Mouse (Mus musculus) MEL (cell line): Measurements from ENCODE around the gene Epha6. TPM values are rescaled to one million over a fixed set of nuclear protein-coding genes. Genes with fewer than 3 reads are reported as not detected.

ENCODE experiments used
- DNase-seq: peaks from one replicate; pipeline ENCODE4 v3.0.0; 2011; ENCODE audit warnings: low read depth, low spot score
- H3K27ac ChIP-seq: 2 replicates; pipeline ENCODE4 v1.5.1; 2012; ENCODE audit warnings: low read depth, mild to moderate bottlenecking, control low read depth, low read length, moderate library complexity; ENCODE audit not compliant: control insufficient read depth
- H3K27me3 ChIP-seq, 2 experiments: fragments of 150-350 bp in 1 of 2; sonication (generic) in 1 of 2; 2 replicates each; pipeline ENCODE4 v1.6.1; 2012; ENCODE audit warnings: low read length in 2 of 2, mild to moderate bottlenecking in 2 of 2, improper control_type of control experiment in 1 of 2, moderate library complexity in 1 of 2; ENCODE audit not compliant: insufficient read depth in 2 of 2, control insufficient read depth in 1 of 2
- H3K36me3 ChIP-seq, 2 experiments: 2 replicates each; pipeline ENCODE4 v1.6.1; 2012 to 2014; ENCODE audit warnings: low read length in 2 of 2, improper control_type of control experiment in 1 of 2, inconsistent platforms in 1 of 2, mild to moderate bottlenecking in 1 of 2; ENCODE audit not compliant: insufficient read depth in 2 of 2, control insufficient read depth in 1 of 2
- H3K4me1 ChIP-seq, 2 experiments: fragments of 150-350 bp in 1 of 2; sonication (generic) in 1 of 2; 2 replicates each; pipeline ENCODE4 v1.6.1; 2012; ENCODE audit warnings: low read length in 2 of 2, improper control_type of control experiment in 1 of 2, mild to moderate bottlenecking in 1 of 2; ENCODE audit not compliant: insufficient read depth in 2 of 2, control insufficient read depth in 1 of 2
- H3K4me3 ChIP-seq, 2 experiments: fragments of 150-350 bp in 1 of 2; sonication (generic) in 1 of 2; 2 replicates each; pipeline ENCODE4 v1.5.1; 2012; ENCODE audit warnings: low read depth in 2 of 2, low read length in 2 of 2, mild to moderate bottlenecking in 2 of 2, moderate library complexity in 2 of 2, control low read depth in 1 of 2, improper control_type of control experiment in 1 of 2; ENCODE audit not compliant: control insufficient read depth in 1 of 2, insufficient read depth in 1 of 2
- H3K79me2 ChIP-seq: 2 replicates; pipeline ENCODE4 v1.6.1; 2012; ENCODE audit warnings: mild to moderate bottlenecking, low read length, moderate library complexity; ENCODE audit not compliant: control insufficient read depth, poor library complexity, insufficient read depth
- H3K9ac ChIP-seq: 2 replicates; pipeline ENCODE4 v1.6.1; 2012; ENCODE audit warnings: low read depth, mild to moderate bottlenecking, control low read depth, low read length, moderate library complexity; ENCODE audit not compliant: control insufficient read depth, poor library complexity, severe bottlenecking
- H3K9me3 ChIP-seq: fragments of 150-350 bp; sonication (generic); replicated peaks from 2 replicates; pipeline ENCODE4 v1.6.1; 2012; ENCODE audit warnings: mild to moderate bottlenecking, low read length, improper control_type of control experiment, moderate library complexity; ENCODE audit not compliant: insufficient read depth
- BHLHE40 ChIP-seq: IDR thresholded peaks from 2 replicates; pipeline ENCODE4 v1.6.1; 2012; ENCODE audit warnings: low read depth, mild to moderate bottlenecking, inconsistent platforms, low read length, improper control_type of control experiment, borderline replicate concordance
- CHD1 ChIP-seq: IDR thresholded peaks from 2 replicates; pipeline ENCODE4 v1.6.1; 2012; ENCODE audit warnings: low read depth, mild to moderate bottlenecking, inconsistent platforms, low read length, improper control_type of control experiment
- CHD2 ChIP-seq: IDR thresholded peaks from 2 replicates; pipeline ENCODE4 v1.6.1; 2011; ENCODE audit warnings: low read length, improper control_type of control experiment
- CTCF ChIP-seq, 3 experiments: IDR thresholded peaks in 2 of 3; conservative IDR thresholded peaks in 1 of 3; 2 replicates each; pipeline ENCODE4 v1.5.1; 2011 to 2012; ENCODE audit warnings: low read length in 3 of 3, low read depth in 2 of 3, mild to moderate bottlenecking in 2 of 3, improper control_type of control experiment in 1 of 3, inconsistent platforms in 1 of 3, mixed read lengths in 1 of 3, moderate library complexity in 1 of 3; ENCODE audit not compliant: control insufficient read depth in 1 of 3, insufficient read depth in 1 of 3, poor library complexity in 1 of 3, severe bottlenecking in 1 of 3
- E2F4 ChIP-seq: IDR thresholded peaks from 2 replicates; pipeline ENCODE4 v1.6.1; 2011; ENCODE audit warnings: low read depth, low read length, improper control_type of control experiment, borderline replicate concordance
- EP300 ChIP-seq, 2 experiments: IDR thresholded peaks; 2 replicates each; pipeline ENCODE4 v1.6.1; 2011; ENCODE audit warnings: improper control_type of control experiment in 2 of 2, low read length in 2 of 2, low read depth in 1 of 2, mild to moderate bottlenecking in 1 of 2
- GABPA ChIP-seq: IDR thresholded peaks from 2 replicates; pipeline ENCODE4 v1.6.1; 2012; ENCODE audit warnings: low read depth, mild to moderate bottlenecking, inconsistent platforms, low read length, improper control_type of control experiment, moderate library complexity
- GATA1 ChIP-seq: IDR thresholded peaks from 2 replicates; pipeline ENCODE4 v1.6.1; 2011; ENCODE audit warnings: low read depth, low read length, improper control_type of control experiment
- JUND ChIP-seq: IDR thresholded peaks from 2 replicates; pipeline ENCODE4 v1.6.1; 2011; ENCODE audit warnings: low read depth, mild to moderate bottlenecking, improper control_type of control experiment, low read length
- MAFK ChIP-seq: IDR thresholded peaks from 2 replicates; pipeline ENCODE4 v1.6.1; 2011; ENCODE audit warnings: low read depth, mild to moderate bottlenecking, low read length, improper control_type of control experiment, borderline replicate concordance
- MAZ ChIP-seq: IDR thresholded peaks from 2 replicates; pipeline ENCODE4 v1.6.1; 2012; ENCODE audit warnings: low read depth, mild to moderate bottlenecking, inconsistent platforms, low read length, improper control_type of control experiment
- MXI1 ChIP-seq: IDR thresholded peaks from 2 replicates; pipeline ENCODE4 v1.6.1; 2011; ENCODE audit warnings: mild to moderate bottlenecking, low read depth, low read length, improper control_type of control experiment
- MYB ChIP-seq: IDR thresholded peaks from 2 replicates; pipeline ENCODE4 v1.6.1; 2011; ENCODE audit warnings: mild to moderate bottlenecking, low read depth, low read length, improper control_type of control experiment
- NELFE ChIP-seq: IDR thresholded peaks from 2 replicates; pipeline ENCODE4 v1.6.1; 2011; ENCODE audit warnings: low read depth, low read length, improper control_type of control experiment
- NRF1 ChIP-seq: IDR thresholded peaks from 2 replicates; pipeline ENCODE4 v1.6.1; 2014; ENCODE audit warnings: low read depth, mild to moderate bottlenecking, inconsistent platforms, low read length, improper control_type of control experiment, moderate library complexity; ENCODE audit not compliant: poor library complexity, insufficient read depth, severe bottlenecking
- POLR2A ChIP-seq, 2 experiments: IDR thresholded peaks; 2 replicates each; pipeline ENCODE4 v1.6.1; 2011 to 2012; ENCODE audit warnings: low read length in 2 of 2, mild to moderate bottlenecking in 2 of 2, control low read depth in 1 of 2, improper control_type of control experiment in 1 of 2, low read depth in 1 of 2, moderate library complexity in 1 of 2; ENCODE audit not compliant: control insufficient read depth in 1 of 2, insufficient read depth in 1 of 2, poor library complexity in 1 of 2
- POLR2AphosphoS2 ChIP-seq: IDR thresholded peaks from 2 replicates; pipeline ENCODE4 v1.6.1; 2011; ENCODE audit warnings: low read length, improper control_type of control experiment
- POLR2AphosphoS5 ChIP-seq: IDR thresholded peaks from 2 replicates; pipeline ENCODE4 v1.6.1; 2012; ENCODE audit warnings: low read depth, borderline replicate concordance, mild to moderate bottlenecking, inconsistent platforms, low read length, moderate library complexity, mixed read lengths
- RAD21 ChIP-seq: IDR thresholded peaks from 2 replicates; pipeline ENCODE4 v1.6.1; 2011; ENCODE audit warnings: mild to moderate bottlenecking, low read depth, low read length, improper control_type of control experiment
- SIN3A ChIP-seq: IDR thresholded peaks from 2 replicates; pipeline ENCODE4 v1.6.1; 2012; ENCODE audit warnings: low read length, improper control_type of control experiment, inconsistent platforms
- TAL1 ChIP-seq: IDR thresholded peaks from 2 replicates; pipeline ENCODE4 v1.6.1; 2012; ENCODE audit warnings: mild to moderate bottlenecking, inconsistent platforms, low read length, moderate library complexity, mixed read lengths
- TCF12 ChIP-seq: IDR thresholded peaks from 2 replicates; pipeline ENCODE4 v1.6.1; 2014; ENCODE audit warnings: low read depth, mild to moderate bottlenecking, inconsistent platforms, low read length, improper control_type of control experiment, moderate library complexity
- UBTF ChIP-seq: IDR thresholded peaks from 2 replicates; pipeline ENCODE4 v1.6.1; 2012; ENCODE audit warnings: low read depth, mild to moderate bottlenecking, inconsistent platforms, low read length, improper control_type of control experiment, moderate library complexity, borderline replicate concordance; ENCODE audit not compliant: insufficient read depth
- USF1 ChIP-seq: IDR thresholded peaks from 2 replicates; pipeline ENCODE4 v1.6.1; 2014; ENCODE audit warnings: low read depth, mild to moderate bottlenecking, inconsistent platforms, low read length, improper control_type of control experiment, moderate library complexity
- ZKSCAN1 ChIP-seq: IDR thresholded peaks from 2 replicates; pipeline ENCODE4 v1.6.1; 2012; ENCODE audit warnings: low read depth, mild to moderate bottlenecking, inconsistent platforms, low read length, improper control_type of control experiment, moderate library complexity
- ZMIZ1 ChIP-seq: IDR thresholded peaks from 2 replicates; pipeline ENCODE4 v1.6.1; 2012; ENCODE audit warnings: low read depth, mild to moderate bottlenecking, inconsistent platforms, low read length, improper control_type of control experiment, moderate library complexity
- polyA plus RNA-seq, 2 experiments: library from polyadenylated mRNA; stranded (reverse) in 1 of 2; unstranded in 1 of 2; fragments of >175 nt in 1 of 2; fragments of >200 nt in 1 of 2; gene quantifications; 2 replicates each; pipeline versions ENCODE4 v1.2.1 to v1.2.4; 2012; ENCODE audit warnings: low replicate concordance in 2 of 2, low read depth in 1 of 2; ENCODE audit not compliant: insufficient read length in 2 of 2, insufficient read depth in 1 of 2, missing spikeins in 1 of 2
- total RNA-seq: library from RNA; depleted of rRNA; stranded (reverse); fragments of 300-350 nt; gene quantifications from 2 replicates; pipeline ENCODE4 v1.2.3, GENCODE M21; 2012

Epha6 gene
- total and polyA plus RNA-seq, 3 experiments, result not detected

GRCm38 (mm10) chr16:59617167-59617566 lies 988.2 kb downstream of the Epha6 start (continued):
- TF ChIP-seq POLR2A (IDR thresholded peaks at IDR 0.05; ENCODE audit: control insufficient read depth in 1 of 2, insufficient read depth in 1 of 2, low read depth in 1 of 2, low read length in 2 of 2, poor library complexity in 1 of 2), result no peak
- TF ChIP-seq E2F4, result no peak
- TF ChIP-seq EP300 (IDR thresholded peaks at IDR 0.05; ENCODE audit: low read depth in 1 of 2, low read length in 2 of 2), result no peak
- no peak for TF ChIP-seq POLR2AphosphoS2
- TF ChIP-seq CTCF (IDR thresholded peaks at IDR 0.05 in 2 of 3, conservative IDR thresholded peaks at IDR 0.05 in 1 of 3; ENCODE audit: control insufficient read depth in 1 of 3, insufficient read depth in 1 of 3, low read depth in 2 of 3, low read length in 3 of 3, poor library complexity in 1 of 3, severe bottlenecking in 1 of 3), result peak; percentile 21 to 65 (median 29); a peak in 4 of 6 replicates
- no peak for TF ChIP-seq MAFK
- TF ChIP-seq MAZ, result no peak
- TF ChIP-seq GABPA, result no peak

DNA sequence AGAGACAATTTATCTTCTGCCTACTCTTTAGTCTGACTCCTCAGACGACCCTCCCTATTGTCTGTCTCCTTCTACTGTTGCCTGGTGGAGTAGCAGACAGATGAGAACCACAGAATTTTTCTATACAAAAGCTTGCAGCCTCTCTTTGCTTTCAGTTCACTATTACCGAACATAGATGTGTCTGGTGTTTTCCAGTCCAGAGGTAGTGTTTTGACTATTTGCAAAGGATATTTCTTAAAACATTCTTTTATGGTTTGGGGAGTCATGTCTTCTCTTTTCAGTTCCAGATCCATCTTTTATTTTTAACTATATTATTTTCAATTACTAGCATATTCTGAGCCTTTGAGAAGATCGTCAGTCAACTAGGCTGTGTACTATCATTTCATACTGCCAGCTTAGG lies 989.7 kb downstream of the Epha6 start:
- H3K9ac ChIP-seq, result no peak overlapping the region
- no peaks in the 10 kb centered on the region for H3K9me3 ChIP-seq
- no peak overlapping the region for H3K4me3 ChIP-seq
- no peaks in the 10 kb centered on the region for H3K79me2 ChIP-seq
- TF ChIP-seq TCF12 (no peak), SIN3A (no peak), NRF1 (no peak), ZMIZ1 (no peak), EP300 (IDR thresholded peaks at IDR 0.05; ENCODE audit: low read depth in 1 of 2, low read length in 2 of 2) (no peak), TAL1 (no peak), NELFE (no peak), POLR2AphosphoS5 (no peak), USF1 (no peak), RAD21 (no peak), MAFK (no peak)
- H3K36me3 ChIP-seq, result no peaks in the 10 kb centered on the region
- DNase-seq, result no peak
- no peak overlapping the region for H3K27ac ChIP-seq
- no peaks in the 10 kb centered on the region; a peak in 1 of 4 replicates for H3K27me3 ChIP-seq
- H3K4me1 ChIP-seq, result no peaks in the 10 kb centered on the region

DNA sequence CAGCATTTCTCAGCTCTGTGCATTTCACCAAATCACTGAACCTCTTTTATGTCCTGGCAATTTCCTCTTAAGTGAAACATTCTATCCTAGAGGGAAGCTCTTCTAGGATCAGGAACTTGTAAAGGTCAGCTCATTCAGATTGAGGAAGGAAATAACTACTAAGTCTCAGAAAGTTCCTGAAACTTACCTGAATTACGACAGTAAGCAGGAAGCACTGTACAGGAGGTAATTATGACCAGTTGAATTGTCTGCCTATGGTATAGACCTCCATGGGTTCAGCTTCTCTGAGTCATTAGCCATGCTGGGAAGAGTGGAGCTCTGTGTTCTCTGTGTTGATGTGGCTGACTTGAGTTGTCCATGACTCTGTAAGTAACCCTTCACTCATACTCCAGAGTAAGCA lies 994.6 kb downstream of the Epha6 start:
- TF ChIP-seq NELFE, result no peak
- no peak for TF ChIP-seq EP300 (IDR thresholded peaks at IDR 0.05; ENCODE audit: low read depth in 1 of 2, low read length in 2 of 2)
- TF ChIP-seq POLR2AphosphoS5, result no peak
- no peak for TF ChIP-seq ZKSCAN1
- TF ChIP-seq CHD2, result no peak
- no peak for TF ChIP-seq MXI1
- TF ChIP-seq JUND, result no peak
- TF ChIP-seq GATA1, result no peak
- no peak for TF ChIP-seq SIN3A
- TF ChIP-seq MYB, result no peak
- no peak for TF ChIP-seq USF1
- no peak for TF ChIP-seq CHD1
- no peak for TF ChIP-seq E2F4
- no peak for TF ChIP-seq UBTF
- TF ChIP-seq BHLHE40, result no peak
- no peak for TF ChIP-seq POLR2A (IDR thresholded peaks at IDR 0.05; ENCODE audit: control insufficient read depth in 1 of 2, insufficient read depth in 1 of 2, low read depth in 1 of 2, low read length in 2 of 2, poor library complexity in 1 of 2)
- TF ChIP-seq, all 39 proteins: peak for 0
- no peak for DNase-seq
- no peaks in the 10 kb centered on the region for H3K9me3 ChIP-seq
- H3K9ac ChIP-seq, result no peak overlapping the region
- no peak overlapping the region for H3K4me3 ChIP-seq
- no peaks in the 10 kb centered on the region; a peak in 1 of 4 replicates for H3K4me1 ChIP-seq
- H3K36me3 ChIP-seq, result no peaks in the 10 kb centered on the region
- no peak overlapping the region for H3K27ac ChIP-seq
- no peaks in the 10 kb centered on the region; a peak in 1 of 4 replicates for H3K27me3 ChIP-seq
- H3K79me2 ChIP-seq, result no peaks in the 10 kb centered on the region
